Mouse (Mus musculus) lung, embryonic 15.5 days (tissue): ENCODE results near the gene Rnf115. TPM values are rescaled to one million over a fixed set of nuclear protein-coding genes. Genes with fewer than 3 reads are reported as not detected.

Source experiments
- ATAC-seq: fragments of 200-750 bp; cut with Nextera tagmentation; 2 replicates; pipeline ENCODE4 v1.8.0; 2017; ENCODE audit warnings: moderate number of reproducible peaks, borderline replicate concordance; ENCODE audit not compliant: low FRiP score, low TSS enrichment; ENCODE audit errors: extremely low read depth
- H3K27ac ChIP-seq: fragments of 300-500 bp; sonication (generic); 2 replicates; pipeline ENCODE4 v1.5.1; 2015; ENCODE audit warnings: moderate library complexity, mild to moderate bottlenecking, inconsistent platforms
- H3K27me3 ChIP-seq: fragments of 300-500 bp; sonication (generic); 2 replicates; pipeline ENCODE4 v1.6.1; 2015; ENCODE audit warnings: inconsistent platforms
- H3K36me3 ChIP-seq: fragments of 300-500 bp; sonication (generic); 2 replicates; pipeline ENCODE4 v1.6.1; 2015; ENCODE audit warnings: inconsistent platforms
- H3K4me1 ChIP-seq: fragments of 300-500 bp; sonication (generic); 2 replicates; pipeline ENCODE4 v1.6.1; 2015; ENCODE audit warnings: inconsistent platforms
- H3K4me2 ChIP-seq: fragments of 300-500 bp; sonication (generic); 2 replicates; pipeline ENCODE4 v1.6.1; 2015; ENCODE audit warnings: inconsistent platforms, mild to moderate bottlenecking, moderate library complexity
- H3K4me3 ChIP-seq: fragments of 300-500 bp; sonication (generic); 2 replicates; pipeline ENCODE4 v1.5.1; 2015; ENCODE audit warnings: mild to moderate bottlenecking, inconsistent platforms
- H3K9ac ChIP-seq: fragments of 300-500 bp; sonication (generic); 2 replicates; pipeline ENCODE4 v1.6.1; 2015; ENCODE audit warnings: inconsistent platforms
- H3K9me3 ChIP-seq: fragments of 300-500 bp; sonication (generic); 2 replicates; pipeline ENCODE4 v1.6.1; 2016; ENCODE audit warnings: inconsistent platforms
- WGBS: fragments of 180-500 bp; shearing (Covaris S2); methylation state at CpG from one replicate; pipeline ENCODE4 v1.1.7; 2015; 5-methylcytosine and 5-hydroxymethylcytosine counted together
- polyA plus RNA-seq: library from polyadenylated mRNA; unstranded; fragments of >200 nt; fragmentation: Nextera tagmentation; extraction: Ambion mirVana; gene quantifications from 2 replicates; pipeline ENCODE4 v1.2.1, GENCODE M21; 2015

Rnf115 gene
- polyA plus RNA-seq, 1 experiment from 2014 or later: 52.3 TPM

DNA sequence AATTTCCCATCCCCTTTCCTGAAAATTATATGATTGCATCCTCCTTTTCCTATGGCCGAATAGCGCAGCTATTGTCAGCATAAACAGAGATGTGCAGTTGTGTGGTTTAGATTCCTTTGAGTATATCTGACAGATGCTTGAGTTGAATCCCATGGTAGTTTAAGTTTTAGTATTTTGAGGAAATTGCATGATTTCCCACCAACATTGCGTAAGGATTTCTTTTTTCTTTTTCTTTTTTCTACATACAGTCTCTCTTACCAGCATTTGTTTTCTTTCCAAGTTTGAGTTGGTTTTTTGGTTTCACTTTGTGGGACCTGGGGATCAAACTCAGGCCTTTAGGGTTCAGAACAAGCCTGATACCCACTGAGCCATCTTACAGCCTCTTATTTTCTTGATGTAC lies 16.9 kb downstream of the Rnf115 start:
- H3K36me3 ChIP-seq: no peaks in the 10 kb centered on the region
- 86% methylated on average over 3 of the region's 3 CpGs for WGBS
- H3K9ac ChIP-seq: no peak overlapping the region
- no peak overlapping the region for H3K4me3 ChIP-seq
- H3K27me3 ChIP-seq: no peaks in the 10 kb centered on the region
- no peaks in the 10 kb centered on the region for H3K4me1 ChIP-seq
- no peaks in the 10 kb centered on the region for H3K9me3 ChIP-seq
- no peak overlapping the region for H3K4me2 ChIP-seq
- no peak overlapping the region for H3K27ac ChIP-seq
- no peak for ATAC-seq

DNA sequence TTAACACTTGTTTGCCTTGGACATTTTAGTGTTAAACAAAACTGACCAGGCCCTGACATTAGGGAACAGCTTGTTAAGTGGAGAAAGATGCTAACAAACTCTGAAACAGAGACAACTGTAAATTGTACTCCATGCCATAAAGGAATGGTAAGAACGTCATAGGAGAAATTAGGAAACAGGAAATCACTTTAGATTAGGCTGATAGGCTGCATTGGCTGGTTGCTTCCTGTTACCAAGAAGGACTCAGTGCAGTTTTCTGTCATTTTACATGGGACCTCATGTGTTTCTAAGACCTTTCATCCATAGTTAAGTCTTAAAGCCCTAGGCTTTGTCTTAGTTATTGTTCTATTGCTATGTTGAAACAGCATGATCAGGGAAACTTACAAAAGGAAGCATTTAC lies 19.4 kb downstream of the Rnf115 start:
- Histone ChIP-seq H3K4me2 (no peak overlapping the region), H3K9ac (no peak overlapping the region), H3K27ac (no peak overlapping the region), H3K9me3 (no peaks in the 10 kb centered on the region), H3K36me3 (no peaks in the 10 kb centered on the region), H3K4me3 (no peak overlapping the region), H3K27me3 (no peaks in the 10 kb centered on the region), H3K4me1 (no peaks in the 10 kb centered on the region)
- WGBS: 35% methylated on average over 1 of the region's 1 CpGs
- ATAC-seq: no peak

DNA sequence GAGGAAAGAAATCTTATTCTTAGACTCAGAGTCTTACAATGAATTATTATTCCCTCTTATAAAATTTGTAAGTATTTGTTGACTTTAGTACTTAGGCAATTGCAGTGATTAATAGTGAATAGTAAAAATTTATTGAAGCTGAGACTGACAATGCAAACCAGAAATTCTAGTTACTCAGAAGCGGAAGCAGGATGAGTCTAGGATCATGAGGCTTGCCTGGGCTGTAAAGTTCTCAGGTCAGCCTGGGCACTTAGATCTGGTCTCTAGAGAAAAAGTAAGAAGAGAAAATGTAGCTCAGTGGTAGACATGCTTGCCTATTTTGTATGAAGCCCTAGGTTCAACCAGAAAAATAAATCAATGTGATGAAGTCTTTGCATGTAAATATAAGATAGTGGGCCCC lies 28.5 kb downstream of the Rnf115 start:
- WGBS: 84% methylated on average over 1 of the region's 1 CpGs
- H3K4me3 ChIP-seq: no peak overlapping the region
- ATAC-seq: no peak

DNA sequence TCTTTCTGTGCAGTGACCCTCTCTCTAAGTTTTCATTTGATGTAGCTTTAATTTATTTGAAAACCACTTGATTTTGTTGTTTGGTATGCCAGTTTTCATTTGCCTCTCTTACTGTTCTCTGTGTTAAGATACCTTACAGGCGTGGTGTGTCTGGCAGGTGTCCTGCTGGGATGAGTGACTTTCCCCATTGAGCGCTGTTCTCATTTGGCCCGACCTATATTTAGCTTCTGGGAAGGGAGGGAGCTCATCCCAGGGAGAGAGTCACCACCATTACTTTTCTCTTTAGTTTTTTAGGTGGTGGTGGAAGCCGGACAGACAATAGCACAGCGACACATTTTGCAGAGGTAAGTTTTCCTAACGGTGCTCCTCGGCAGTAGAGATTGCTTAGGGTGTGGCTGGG lies 30.2 kb downstream of the Rnf115 start:
- WGBS: 70% methylated on average over 7 of the region's 7 CpGs
- H3K27me3 ChIP-seq: no peaks in the 10 kb centered on the region
- H3K4me1 ChIP-seq: no peaks in the 10 kb centered on the region
- ATAC-seq: no peak
- no peaks in the 10 kb centered on the region for H3K9me3 ChIP-seq
- H3K4me2 ChIP-seq: no peak overlapping the region
- H3K9ac ChIP-seq: no peak overlapping the region
- no peak overlapping the region for H3K27ac ChIP-seq
- no peak overlapping the region for H3K4me3 ChIP-seq
- no peaks in the 10 kb centered on the region for H3K36me3 ChIP-seq

More for the DNA sequence above, 28.5 kb downstream of the Rnf115 start:
- Histone ChIP-seq H3K9me3 (no peaks in the 10 kb centered on the region), H3K9ac (no peak overlapping the region), H3K4me1 (no peaks in the 10 kb centered on the region), H3K36me3 (no peaks in the 10 kb centered on the region), H3K27ac (no peak overlapping the region), H3K27me3 (no peaks in the 10 kb centered on the region), H3K4me2 (no peak overlapping the region)

DNA sequence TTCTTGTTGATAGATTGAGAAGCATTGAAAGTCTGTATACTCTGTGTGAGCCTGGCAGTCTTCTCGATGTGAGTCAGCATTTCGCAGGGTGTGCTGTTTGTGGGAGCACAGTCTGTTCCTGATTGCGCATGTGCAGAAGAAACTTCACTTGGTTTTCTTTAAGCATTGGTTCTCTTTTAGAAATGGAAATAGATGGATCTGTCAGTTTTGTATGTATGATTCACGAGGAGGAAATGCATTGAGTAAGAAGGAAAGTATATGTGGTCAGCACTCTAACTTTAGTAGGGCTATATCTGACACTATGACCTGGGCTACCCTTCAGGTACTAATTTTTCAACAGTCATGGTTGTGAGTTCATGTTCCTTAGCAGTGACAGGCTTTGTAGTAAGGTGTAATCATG lies 32.2 kb downstream of the Rnf115 start:
- WGBS: 85% methylated on average over 4 of the region's 4 CpGs
- Histone ChIP-seq H3K4me2 (no peak overlapping the region), H3K9ac (no peak overlapping the region), H3K4me3 (no peak overlapping the region), H3K36me3 (no peaks in the 10 kb centered on the region), H3K27me3 (no peaks in the 10 kb centered on the region), H3K27ac (no peak overlapping the region), H3K9me3 (no peaks in the 10 kb centered on the region), H3K4me1 (no peaks in the 10 kb centered on the region)
- ATAC-seq: no peak

DNA sequence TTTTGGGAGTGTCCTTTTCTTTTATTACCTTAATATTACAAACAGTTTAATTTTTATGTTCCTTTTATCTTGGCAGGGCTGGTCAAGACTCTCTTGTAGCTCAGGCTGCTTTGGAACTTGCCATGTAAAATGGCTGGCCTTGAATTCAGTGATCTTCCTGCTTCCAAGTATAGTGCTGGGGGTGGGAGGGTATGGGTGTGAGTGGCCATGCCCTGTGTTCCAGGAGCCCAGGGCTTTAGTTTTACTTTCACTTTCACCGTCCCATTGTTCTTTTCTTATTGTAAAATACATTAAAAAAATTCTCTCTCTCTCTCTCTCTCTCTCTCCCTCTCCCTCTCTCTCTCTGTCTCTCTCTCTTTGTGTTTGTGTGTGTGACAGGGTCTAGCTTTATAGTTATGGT lies 37.1 kb downstream of the Rnf115 start:
- WGBS: 67% methylated on average over 1 of the region's 1 CpGs
- no peak overlapping the region for H3K9ac ChIP-seq
- ATAC-seq: no peak
- 0 out of 2 replicates have a peak, but pooled peaks cover 4% of the 10 kb centered on the region for H3K36me3 ChIP-seq
- no peaks in the 10 kb centered on the region for H3K9me3 ChIP-seq
- H3K27ac ChIP-seq: no peak overlapping the region
- no peak overlapping the region for H3K4me2 ChIP-seq
- H3K4me3 ChIP-seq: no peak overlapping the region
- H3K4me1 ChIP-seq: no peaks in the 10 kb centered on the region
- H3K27me3 ChIP-seq: no peaks in the 10 kb centered on the region

DNA sequence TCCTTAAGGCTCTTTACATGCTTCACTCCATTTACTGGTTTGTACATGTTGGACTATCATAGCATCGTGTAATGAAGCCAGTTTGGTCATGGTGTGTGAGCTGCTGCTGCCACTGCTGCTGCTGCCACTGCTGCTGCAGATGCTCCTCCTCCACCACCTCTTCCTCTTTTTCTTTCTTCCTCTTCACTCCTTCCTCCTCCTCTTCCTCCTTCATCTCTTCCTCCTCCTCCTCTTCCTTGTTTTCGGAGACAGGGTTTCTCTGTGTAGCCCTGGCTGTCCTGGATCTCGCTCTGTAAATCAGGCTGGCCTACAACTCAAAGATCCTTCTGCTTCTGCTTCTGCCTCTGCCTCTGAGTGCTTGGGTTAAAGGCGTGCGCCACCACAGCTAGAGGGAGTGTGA lies 42.5 kb downstream of the Rnf115 start:
- 88% methylated on average over 5 of the region's 5 CpGs for WGBS
- H3K9me3 ChIP-seq: no peaks in the 10 kb centered on the region
- no peak overlapping the region for H3K27ac ChIP-seq

DNA sequence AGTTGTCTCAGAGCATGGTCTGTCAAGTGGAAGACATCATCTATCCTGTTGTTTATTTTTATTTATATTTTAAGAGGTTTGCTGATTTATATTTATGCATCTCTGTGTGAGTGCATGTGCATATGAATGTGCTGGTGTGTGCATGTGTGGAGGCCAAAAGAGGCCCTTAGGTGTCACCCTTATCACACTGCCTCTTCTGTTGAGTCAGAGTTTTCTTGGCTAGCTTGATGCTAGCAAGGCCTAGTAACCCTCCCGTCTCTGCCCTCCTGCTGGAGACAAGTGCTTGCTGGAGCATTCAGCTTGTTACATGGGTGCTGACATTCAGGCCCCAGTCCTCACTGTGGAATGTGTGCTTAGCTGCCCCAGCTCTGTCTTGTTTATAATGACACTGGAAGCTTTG lies 45.5 kb downstream of the Rnf115 start:
- no peaks in the 10 kb centered on the region; the same call in 1 of the 2 replicates for H3K36me3 ChIP-seq
- no peaks in the 10 kb centered on the region for H3K4me1 ChIP-seq
- H3K9ac ChIP-seq: no peak overlapping the region
- H3K4me3 ChIP-seq: no peak overlapping the region
- H3K27me3 ChIP-seq: no peaks in the 10 kb centered on the region
- no peaks in the 10 kb centered on the region for H3K9me3 ChIP-seq
- 27% methylated on average over 1 of the region's 1 CpGs for whole genome bisulfite sequencing
- H3K4me2 ChIP-seq: no peak overlapping the region
- H3K27ac ChIP-seq: no peak overlapping the region
- ATAC-seq: no peak

More for the DNA sequence above, 42.5 kb downstream of the Rnf115 start:
- no peak for ATAC-seq
- Histone ChIP-seq H3K9ac (no peak overlapping the region), H3K36me3 (0 out of 2 replicates have a peak, but pooled peaks cover 4% of the 10 kb centered on the region), H3K27me3 (no peaks in the 10 kb centered on the region), H3K4me1 (no peaks in the 10 kb centered on the region), H3K4me3 (no peak overlapping the region), H3K4me2 (no peak overlapping the region)

DNA sequence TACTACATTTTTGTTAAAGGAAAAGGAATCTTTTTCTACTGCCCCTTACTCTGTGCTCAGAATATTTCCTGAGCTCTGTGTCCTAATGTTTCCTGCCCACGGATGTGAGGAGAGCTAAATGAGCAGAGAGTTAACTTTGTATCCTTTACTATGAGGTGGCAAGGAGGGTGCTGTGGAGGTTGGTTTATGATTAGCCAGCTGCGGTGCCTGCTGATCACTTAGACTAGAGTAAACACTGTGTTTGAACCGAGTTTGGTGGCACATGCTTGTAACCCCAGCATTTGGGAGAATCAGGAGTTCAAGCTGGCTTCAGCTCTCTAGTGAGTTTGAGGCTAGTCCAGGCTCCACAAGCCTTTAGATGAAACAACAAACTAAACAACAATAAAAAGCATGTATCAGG lies 49.7 kb downstream of the Rnf115 start:
- H3K36me3 ChIP-seq: no peaks in the 10 kb centered on the region; the same call in 1 of the 2 replicates
- H3K9me3 ChIP-seq: no peaks in the 10 kb centered on the region
- no peak overlapping the region for H3K9ac ChIP-seq
- 42% methylated on average over 3 of the region's 3 CpGs for WGBS
- ATAC-seq: no peak
- H3K4me3 ChIP-seq: no peak overlapping the region
- no peak overlapping the region for H3K27ac ChIP-seq
- H3K4me1 ChIP-seq: no peaks in the 10 kb centered on the region
- H3K27me3 ChIP-seq: no peaks in the 10 kb centered on the region
- H3K4me2 ChIP-seq: no peak overlapping the region

DNA sequence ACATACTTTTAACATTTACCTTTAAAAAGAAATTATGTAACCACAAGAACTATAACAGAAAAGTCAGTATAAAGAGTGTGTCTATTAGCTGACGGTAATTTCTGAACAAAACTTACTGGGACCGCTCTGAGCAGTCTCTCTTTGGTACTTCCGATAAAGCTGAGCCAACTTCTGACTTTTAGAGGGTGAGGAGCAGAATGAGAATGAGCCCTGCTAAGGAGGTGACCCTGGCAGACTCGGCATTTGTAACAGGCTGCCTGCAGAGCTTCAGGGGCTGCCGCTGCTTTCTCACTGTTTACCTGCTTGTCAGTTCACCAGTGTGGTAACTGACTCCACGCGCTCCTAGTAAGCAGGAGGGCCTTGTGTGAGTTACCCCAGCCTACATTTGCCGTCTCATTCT lies 54.8 kb downstream of the Rnf115 start:
- H3K4me2 ChIP-seq: no peak overlapping the region
- no peaks in the 10 kb centered on the region for H3K9me3 ChIP-seq
- H3K4me1 ChIP-seq: no peaks in the 10 kb centered on the region
- peaks cover 9% of the 10 kb centered on the region; the same call in 1 of the 2 replicates for H3K36me3 ChIP-seq
- H3K9ac ChIP-seq: no peak overlapping the region
- WGBS: 62% methylated on average over 8 of the region's 8 CpGs
- H3K4me3 ChIP-seq: no peak overlapping the region
- H3K27ac ChIP-seq: no peak overlapping the region
- H3K27me3 ChIP-seq: no peaks in the 10 kb centered on the region
- no peak for ATAC-seq

DNA sequence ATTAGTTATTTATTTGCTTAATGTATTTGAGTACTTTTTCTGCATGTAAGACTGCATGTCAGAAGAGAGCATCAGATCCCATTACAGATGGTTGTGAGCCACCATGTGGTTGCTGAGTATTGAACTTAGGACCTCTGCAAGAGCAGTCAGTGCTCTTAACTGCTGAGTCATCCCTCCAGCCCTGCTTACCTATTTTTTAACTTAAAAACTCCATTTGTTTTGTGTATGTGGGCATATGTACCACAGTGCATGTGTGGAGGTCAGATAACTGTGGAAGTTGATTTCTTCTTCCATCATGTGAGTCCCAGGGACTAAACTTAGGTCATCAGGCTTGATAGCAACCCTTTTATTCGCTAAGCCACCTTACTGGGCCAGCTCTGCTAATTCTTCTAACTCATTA lies 60.3 kb downstream of the Rnf115 start:
- Histone ChIP-seq H3K4me1 (no peaks in the 10 kb centered on the region), H3K4me2 (no peak overlapping the region), H3K9ac (no peak overlapping the region), H3K27ac (no peak overlapping the region), H3K36me3 (peaks cover 32% of the 10 kb centered on the region), H3K9me3 (no peaks in the 10 kb centered on the region), H3K4me3 (no peak overlapping the region), H3K27me3 (no peaks in the 10 kb centered on the region)
- no peak for ATAC-seq
- 86% methylated on average over 1 of the region's 1 CpGs for WGBS

DNA sequence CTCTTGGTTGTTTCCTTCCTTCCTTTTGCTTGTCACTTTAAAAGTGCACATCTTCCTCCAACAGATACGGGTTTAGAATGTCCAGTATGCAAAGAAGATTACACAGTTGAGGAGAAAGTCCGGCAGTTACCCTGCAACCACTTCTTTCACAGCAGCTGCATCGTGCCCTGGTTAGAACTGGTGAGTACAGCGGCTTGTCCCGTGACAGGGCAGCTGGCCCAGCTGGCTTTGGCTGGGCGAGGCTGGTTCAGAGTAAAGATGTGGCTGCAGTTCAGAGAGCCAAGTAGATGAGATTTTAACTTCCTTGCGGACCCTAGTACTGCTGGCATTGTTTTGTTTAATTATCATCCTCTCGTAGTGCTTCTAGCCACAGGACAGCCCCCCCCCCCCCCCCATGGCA lies 61.0 kb downstream of the Rnf115 start:
- H3K4me1 ChIP-seq: no peaks in the 10 kb centered on the region
- ATAC-seq: no peak
- WGBS: 81% methylated on average over 8 of the region's 8 CpGs
- no peak overlapping the region for H3K27ac ChIP-seq
- no peaks in the 10 kb centered on the region for H3K9me3 ChIP-seq
- no peak overlapping the region for H3K4me3 ChIP-seq
- H3K36me3 ChIP-seq: peaks cover 32% of the 10 kb centered on the region
- H3K27me3 ChIP-seq: no peaks in the 10 kb centered on the region
- no peak overlapping the region for H3K4me2 ChIP-seq
- H3K9ac ChIP-seq: no peak overlapping the region

DNA sequence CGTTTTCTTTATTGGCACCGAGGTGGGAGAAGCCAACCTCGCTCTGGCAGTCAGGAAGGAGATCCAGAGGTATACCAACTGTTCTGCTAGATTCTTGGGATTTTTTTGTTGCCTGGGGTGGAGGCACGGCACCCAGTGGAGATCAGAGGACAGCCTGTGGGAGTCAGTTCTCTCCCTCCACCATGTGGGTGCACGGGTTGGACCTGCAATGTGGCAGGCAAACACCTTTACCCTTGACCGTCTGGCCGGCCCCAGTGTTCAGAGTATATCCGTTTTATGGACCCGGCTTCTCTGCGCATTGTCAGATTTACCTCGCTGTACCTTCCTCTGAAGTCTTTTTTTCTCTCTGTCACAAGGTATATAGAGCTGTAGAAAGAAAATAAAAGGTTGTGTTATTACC lies 72.8 kb downstream of the Rnf115 start:
- no peaks in the 10 kb centered on the region for H3K9me3 ChIP-seq
- 75% methylated on average over 11 of the region's 11 CpGs for WGBS
- H3K27ac ChIP-seq: no peak overlapping the region
- peaks cover 5% of the 10 kb centered on the region; the same call in 1 of the 2 replicates for H3K36me3 ChIP-seq
- H3K4me1 ChIP-seq: no peaks in the 10 kb centered on the region
- no peak overlapping the region for H3K9ac ChIP-seq
- H3K4me2 ChIP-seq: no peak overlapping the region
- no peak for ATAC-seq
- no peak overlapping the region for H3K4me3 ChIP-seq
- no peaks in the 10 kb centered on the region for H3K27me3 ChIP-seq
